Mouse (Mus musculus): ENCODE measurements around the gene Cdkn1a. TPM values are rescaled to one million over a fixed set of nuclear protein-coding genes. Genes with fewer than 3 reads are reported as not detected.

Gene Cdkn1a
- total and polyA plus RNA-seq, 3 experiments, result 10.6 to 59.1 (median 37.5) TPM

DNA sequence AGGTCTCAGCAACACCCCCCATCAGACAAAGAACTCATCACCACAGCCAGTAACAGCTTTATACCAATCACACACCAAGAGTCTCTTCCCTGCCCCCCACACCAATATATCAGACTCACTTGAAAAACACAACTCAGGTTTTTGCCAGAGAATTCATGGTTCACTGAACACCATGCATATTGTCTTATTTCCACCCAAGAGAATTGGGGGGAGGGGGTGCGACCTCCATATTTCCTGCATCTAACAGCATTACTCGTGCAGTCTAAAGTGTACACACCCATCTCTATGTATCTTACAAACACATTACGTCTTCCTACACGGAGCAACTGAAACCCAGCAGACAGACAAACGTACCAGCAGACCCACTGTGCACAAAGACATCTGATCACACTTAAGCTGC is 19.0 kb upstream of the Cdkn1a start:
- H3K27me3 ChIP-seq (replicated peaks), result no peaks in the 10 kb centered on the region
- peak overlapping the region; percentile 76 for H3K27ac ChIP-seq (ENCODE audit: insufficient read depth, low read depth)
- H3K4me3 ChIP-seq (replicated peaks in 1 of 3; ENCODE audit: low read depth in 2 of 3, low read length in 2 of 3, poor library complexity in 1 of 3), result peak overlapping the region in 2 of 3 experiments; percentile 3 to 13
- H3K9me3 ChIP-seq (replicated peaks; ENCODE audit: low read length), result no peaks in the 10 kb centered on the region
- H3K79me2 ChIP-seq (replicated peaks; ENCODE audit: control insufficient read depth, extremely low read depth, insufficient read depth, poor library complexity, severe bottlenecking), result no peaks in the 10 kb centered on the region
- TF ChIP-seq ZKSCAN1 (IDR thresholded peaks at IDR 0.05; ENCODE audit: borderline replicate concordance, low read depth, low read length) (peak; percentile 46; the same call in 1 of the 2 replicates), USF1 (IDR thresholded peaks at IDR 0.05; ENCODE audit: low read depth, low read length) (no peak), ZNF384 (IDR thresholded peaks at IDR 0.05; ENCODE audit: low read depth, low read length) (no peak), KAT2A (IDR thresholded peaks at IDR 0.05; ENCODE audit: insufficient replicate concordance, low read length) (no peak), EP300 (IDR thresholded peaks at IDR 0.05; ENCODE audit: low read length) (no peak), SMC3 (IDR thresholded peaks at IDR 0.05; ENCODE audit: low read depth, low read length) (no peak), MEF2A (IDR thresholded peaks at IDR 0.05; ENCODE audit: borderline replicate concordance, low read depth, low read length) (no peak), ZMIZ1 (IDR thresholded peaks at IDR 0.05; ENCODE audit: low read depth, low read length) (no peak), BHLHE40 (IDR thresholded peaks at IDR 0.05; ENCODE audit: low read depth, low read length) (peak; percentile 59; the same call in 1 of the 2 replicates), TBP (conservative IDR thresholded peaks at IDR 0.05; ENCODE audit: low read depth, low read length) (no peak), MYC (IDR thresholded peaks at IDR 0.05; ENCODE audit: low read depth, low read length) (peak; percentile 46; the same call in 1 of the 2 replicates), NELFE (IDR thresholded peaks at IDR 0.05; ENCODE audit: low read depth, low read length) (no peak; the same call in 1 of the 2 replicates), TCF12 (IDR thresholded peaks at IDR 0.05; ENCODE audit: low read depth, low read length) (0 out of 2 replicates have a peak, but pooled peaks have one; percentile 10), MAZ (IDR thresholded peaks at IDR 0.05; ENCODE audit: low read depth, low read length) (no peak), CHD2 (IDR thresholded peaks at IDR 0.05; ENCODE audit: low read length) (no peak; the same call in 1 of the 2 replicates), POLR2AphosphoS2 (IDR thresholded peaks at IDR 0.05; ENCODE audit: low read depth, low read length) (no peak)
- H3K4me1 ChIP-seq (ENCODE audit: control insufficient read depth in 1 of 2, insufficient read depth in 2 of 2), result peaks cover 39 to 90% of the 10 kb centered on the region in 2 experiments
- no peak for DNase-seq (ENCODE audit: extremely low read depth)
- dilution Hi-C loops (cut with MboI; ENCODE audit: extremely low pct_ligation_motif_present, extremely low pct_unique_long_range_greater_than_20kb, low sequenced_read_pairs) (no loop called here), in situ Hi-C loops (cut with MboI; ENCODE audit: low pct_ligation_motif_present, low pct_unique_long_range_greater_than_20kb, low sequenced_read_pairs) (no loop called here)
- peaks cover 0 to 23% of the 10 kb centered on the region in 2 experiments for H3K36me3 ChIP-seq (replicated peaks in 1 of 2; ENCODE audit: control insufficient read depth in 1 of 2, insufficient read depth in 1 of 2, low read length in 1 of 2)
- H3K4me2 ChIP-seq (ENCODE audit: insufficient read depth, low read depth, poor library complexity, severe bottlenecking), result peak overlapping the region; percentile 39
- peak overlapping the region; percentile 42 for H3K9ac ChIP-seq (ENCODE audit: insufficient read depth, low read depth)

DNA sequence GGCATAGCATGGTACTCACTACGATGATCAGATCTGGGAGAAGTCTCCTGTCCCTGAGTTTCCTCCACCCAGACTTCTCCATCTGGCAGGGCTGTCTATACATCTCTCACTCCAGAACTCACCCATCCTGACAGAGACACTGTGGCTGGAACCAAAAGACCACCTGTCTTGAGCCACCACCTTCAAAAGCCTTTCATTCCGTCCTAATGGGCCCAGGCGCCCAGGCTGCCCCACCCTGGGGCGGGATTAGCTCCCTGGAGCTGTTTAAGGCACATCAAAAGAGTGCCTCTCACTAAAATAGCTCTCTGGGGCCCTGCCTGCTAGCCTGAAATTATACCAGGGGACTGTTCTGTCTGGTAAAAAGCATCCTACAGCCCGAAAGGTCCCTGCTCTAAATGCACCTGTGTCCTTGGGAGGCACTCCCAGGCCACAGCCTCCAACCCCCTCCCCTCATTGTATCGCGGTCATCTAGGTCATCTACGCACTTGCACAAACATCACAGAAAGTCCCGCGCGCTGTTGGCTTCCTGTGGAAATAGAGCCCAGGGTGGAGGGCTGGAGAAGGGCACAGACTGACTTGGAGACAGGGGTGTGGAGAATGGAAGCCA is 18.0 kb upstream of the Cdkn1a start:
- peak overlapping the region; percentile 39 for H3K4me2 ChIP-seq (ENCODE audit: insufficient read depth, low read depth, poor library complexity, severe bottlenecking)

More for the DNA sequence above, 18.0 kb upstream of the Cdkn1a start:
- Histone ChIP-seq H3K36me3 (replicated peaks in 1 of 2; ENCODE audit: control insufficient read depth in 1 of 2, insufficient read depth in 1 of 2, low read length in 1 of 2) (peaks cover 0 to 27% of the 10 kb centered on the region in 2 experiments), H3K27ac (ENCODE audit: insufficient read depth, low read depth) (peak overlapping the region; percentile 76), H3K79me2 (replicated peaks; ENCODE audit: control insufficient read depth, extremely low read depth, insufficient read depth, poor library complexity, severe bottlenecking) (no peaks in the 10 kb centered on the region), H3K4me3 (replicated peaks in 1 of 3; ENCODE audit: low read depth in 2 of 3, low read length in 2 of 3, poor library complexity in 1 of 3) (no peak overlapping the region), H3K9me3 (replicated peaks; ENCODE audit: low read length) (no peaks in the 10 kb centered on the region), H3K9ac (ENCODE audit: insufficient read depth, low read depth) (peak overlapping the region; percentile 42), H3K27me3 (replicated peaks) (no peaks in the 10 kb centered on the region), H3K4me1 (ENCODE audit: control insufficient read depth in 1 of 2, insufficient read depth in 2 of 2) (peaks cover 40 to 86% of the 10 kb centered on the region in 2 experiments)
- DNase-seq (ENCODE audit: extremely low read depth), result no peak
- dilution Hi-C loops (cut with MboI; ENCODE audit: extremely low pct_ligation_motif_present, extremely low pct_unique_long_range_greater_than_20kb, low sequenced_read_pairs), result no loop called here
- TF ChIP-seq CHD2 (IDR thresholded peaks at IDR 0.05; ENCODE audit: low read length) (no peak), ZNF384 (IDR thresholded peaks at IDR 0.05; ENCODE audit: low read depth, low read length) (no peak), POLR2A (IDR thresholded peaks at IDR 0.05; ENCODE audit: low read depth, low read length) (0 out of 2 replicates have a peak, but pooled peaks have one; percentile 30), MEF2A (IDR thresholded peaks at IDR 0.05; ENCODE audit: borderline replicate concordance, low read depth, low read length) (peak; percentile 77; the same call in 1 of the 2 replicates), IRF4 (IDR thresholded peaks at IDR 0.05; ENCODE audit: low read depth, low read length) (peak; percentile 6; the same call in 1 of the 2 replicates), UBTF (IDR thresholded peaks at IDR 0.05; ENCODE audit: low read depth, low read length) (no peak), MXI1 (IDR thresholded peaks at IDR 0.05; ENCODE audit: low read depth, low read length) (no peak)
- in situ Hi-C loops (cut with MboI; ENCODE audit: low pct_ligation_motif_present, low pct_unique_long_range_greater_than_20kb, low sequenced_read_pairs), result no loop called here
